Mouse (Mus musculus) CD4-positive helper T cell, adult 2 months (primary cell): ENCODE results near the gene Brinp1.

Experiments
- DNase-seq: peaks from one replicate; pipeline ENCODE4 v3.0.0-alpha.2; 2012; ENCODE audit warnings: low read depth, missing footprints, low spot score

Gene Brinp1

DNA sequence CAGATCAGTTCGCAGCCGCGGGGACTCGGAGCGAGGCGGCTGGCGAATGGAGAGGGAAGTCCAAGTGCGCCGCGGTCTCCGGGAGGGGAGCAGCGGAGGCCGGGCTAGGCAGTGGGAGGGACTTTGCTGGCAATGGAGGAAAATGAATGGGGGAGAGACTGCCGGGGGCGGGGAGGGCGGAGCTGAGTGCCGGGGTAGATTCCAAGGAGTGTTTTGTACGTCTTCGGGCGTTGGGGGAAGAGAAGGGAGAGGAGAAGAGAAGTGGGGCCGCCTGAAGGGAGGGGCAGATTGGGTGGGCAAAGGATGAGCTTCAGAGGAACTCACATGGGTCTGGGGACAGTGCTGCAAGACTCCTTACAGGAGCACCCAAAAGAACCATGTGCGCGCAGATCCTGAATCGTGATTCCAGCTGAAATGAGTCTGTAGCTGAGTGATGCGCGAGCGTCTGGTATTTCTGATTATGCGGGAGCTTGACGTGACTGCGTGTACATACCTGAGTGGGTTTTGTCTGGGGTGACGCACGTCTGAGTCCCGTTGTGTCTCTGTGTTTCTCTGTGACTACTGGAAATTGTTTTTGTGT, at the start of gene Brinp1:
TSS of gene Brinp1 (minus strand) at position 76 of the 580 bp plus-strand sequence.
- DNase-seq = no peak

DNA sequence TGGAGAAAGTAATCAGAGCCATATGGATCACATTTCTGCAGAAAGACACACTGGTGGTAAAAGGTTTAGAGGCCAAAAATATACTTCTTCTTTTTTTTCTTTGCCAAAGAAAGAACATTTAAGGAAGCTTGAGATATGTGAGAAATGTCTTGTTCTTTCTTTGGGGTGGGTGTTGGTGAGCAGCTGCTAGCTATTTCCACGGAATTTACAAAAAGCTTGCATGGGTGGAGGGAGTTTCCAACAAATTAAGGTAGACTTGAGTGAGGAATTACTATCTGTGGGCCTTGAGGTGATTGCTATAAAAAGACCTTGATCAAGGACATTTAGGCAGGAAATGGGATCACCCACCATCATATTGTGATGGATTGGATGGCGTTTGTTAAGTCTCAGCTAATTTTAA, 3.1 kb upstream of the Brinp1 start:
- DNase-seq = no peak

DNA sequence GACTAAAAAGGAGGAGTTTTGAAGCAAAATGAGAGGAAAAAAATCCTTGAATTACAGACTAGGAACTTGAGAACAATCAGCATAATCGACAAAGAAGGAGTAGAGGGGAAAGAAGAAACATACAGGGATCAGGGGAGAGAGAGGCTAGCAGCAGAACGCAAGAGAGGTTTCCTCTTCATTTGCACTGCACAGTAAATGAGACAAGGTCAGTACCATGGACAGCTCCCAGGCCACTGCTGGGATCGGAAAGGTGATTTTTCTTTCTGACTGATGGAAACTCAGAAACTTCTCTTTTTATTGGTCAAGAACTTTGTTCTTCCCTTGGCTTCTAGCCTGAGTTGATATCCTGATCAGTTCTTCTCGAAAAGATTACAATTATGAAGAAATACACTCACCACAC, 1.4 kb upstream of the Brinp1 start:
- DNase-seq = no peak

DNA sequence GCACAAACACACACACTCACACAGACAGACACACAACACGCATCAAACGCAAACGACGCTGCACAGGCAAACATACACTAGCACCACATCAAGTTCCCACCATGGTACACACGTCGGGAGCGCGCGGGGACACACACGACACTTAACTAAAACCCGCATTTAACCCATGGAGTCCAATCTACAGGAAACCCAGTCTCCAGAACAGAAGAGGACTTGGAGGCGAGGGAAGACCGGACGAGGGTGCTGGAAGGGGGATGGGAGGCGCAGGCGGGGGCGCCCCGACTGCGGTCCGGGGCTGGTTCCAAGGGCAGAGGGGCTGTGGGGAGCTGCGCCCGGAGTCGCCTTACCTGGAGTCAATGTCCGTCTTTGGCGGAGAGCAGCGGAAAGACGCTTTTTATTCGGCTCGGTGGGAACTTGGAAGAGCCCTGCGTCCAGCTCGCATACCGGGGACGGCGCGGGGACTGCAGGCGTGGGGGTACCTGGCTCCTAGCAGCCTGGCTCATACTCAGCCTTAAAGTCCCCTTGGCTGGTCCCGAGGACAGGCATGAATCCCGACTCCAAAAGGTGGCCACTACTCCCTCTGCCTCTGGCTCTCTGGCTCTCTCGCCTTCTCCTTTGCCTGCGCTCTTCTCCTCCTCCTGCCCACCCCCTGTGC, 403 bp downstream of the Brinp1 start:
- DNase-seq = no peak

DNA sequence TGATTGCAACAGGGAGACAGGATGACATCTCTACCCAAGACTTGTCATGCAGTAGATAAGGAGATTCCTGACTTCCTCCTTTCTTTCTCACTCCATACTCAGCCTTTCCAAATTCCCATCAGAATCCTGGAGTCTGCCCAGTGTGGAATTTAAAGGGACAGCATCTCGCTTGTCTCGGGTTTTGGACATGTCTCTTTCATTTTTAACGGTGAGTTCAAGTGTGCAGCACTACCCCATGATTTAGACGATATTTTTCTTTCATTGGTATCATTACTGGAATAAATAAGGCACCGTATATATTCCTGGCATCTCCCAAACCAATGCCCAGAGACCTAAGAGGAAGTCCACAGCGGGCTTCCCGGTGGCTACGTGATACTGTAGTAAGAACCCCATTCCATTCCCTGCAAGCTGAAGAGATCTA, 1.1 kb downstream of the Brinp1 start:
- DNase-seq = no peak

DNA sequence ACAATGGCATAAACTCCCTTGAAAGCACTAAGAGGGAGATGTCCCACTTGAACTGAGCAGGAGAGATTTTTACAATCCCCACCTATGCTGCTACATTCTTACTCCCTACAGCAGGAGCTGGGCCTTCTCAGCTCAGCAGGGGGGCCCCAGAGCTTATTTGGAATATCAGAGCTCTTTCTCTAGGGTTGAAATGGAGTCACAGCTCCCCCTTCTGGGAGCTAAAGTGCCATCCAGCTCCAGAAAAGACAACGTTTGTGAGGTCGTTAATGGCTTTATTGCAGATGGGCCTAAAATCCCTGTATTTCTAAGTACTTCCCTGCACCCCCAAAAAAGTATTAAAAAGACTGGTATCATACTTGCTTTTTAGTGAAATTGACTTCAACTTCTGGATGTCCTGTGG, 3.6 kb downstream of the Brinp1 start:
- no peak for DNase-seq

DNA sequence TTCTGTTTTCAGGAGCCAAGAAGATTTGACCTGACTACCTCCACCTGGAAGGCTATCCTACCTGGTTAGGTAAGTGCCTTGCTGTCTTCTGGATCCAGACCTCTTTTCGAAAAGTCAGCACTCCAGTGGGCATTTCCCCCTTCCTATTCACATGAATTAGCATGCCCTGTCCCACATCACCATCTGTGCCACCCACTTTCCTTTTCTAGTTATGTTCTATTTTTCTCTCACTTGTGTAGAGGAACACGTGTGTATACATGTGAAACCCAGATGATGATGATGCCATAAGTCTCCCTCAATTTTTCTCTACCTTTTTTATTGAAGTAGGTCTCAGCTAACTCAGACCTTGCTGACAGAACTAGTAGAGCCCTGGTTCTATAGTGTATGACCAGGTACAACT, 11.3 kb downstream of the Brinp1 start:
- DNase-seq = no peak

DNA sequence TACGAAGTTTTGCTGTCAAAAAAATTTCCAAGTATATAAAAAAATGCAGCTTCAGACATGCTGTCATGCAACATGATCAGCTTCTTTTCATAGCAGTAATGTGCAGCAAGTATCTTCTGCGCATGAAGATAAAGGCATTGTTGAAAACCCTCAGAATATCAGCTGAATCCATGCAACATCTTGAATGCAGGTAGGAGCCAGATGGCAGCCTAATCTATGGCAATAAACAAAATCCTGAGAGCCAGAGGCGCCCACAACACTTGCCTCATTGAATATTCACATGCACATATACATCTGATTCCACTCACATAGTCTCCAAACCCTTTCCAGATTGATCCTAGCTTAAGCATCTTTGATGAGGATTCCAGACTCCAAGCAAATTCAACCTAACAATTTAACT, 24.2 kb downstream of the Brinp1 start:
- no peak for DNase-seq

DNA sequence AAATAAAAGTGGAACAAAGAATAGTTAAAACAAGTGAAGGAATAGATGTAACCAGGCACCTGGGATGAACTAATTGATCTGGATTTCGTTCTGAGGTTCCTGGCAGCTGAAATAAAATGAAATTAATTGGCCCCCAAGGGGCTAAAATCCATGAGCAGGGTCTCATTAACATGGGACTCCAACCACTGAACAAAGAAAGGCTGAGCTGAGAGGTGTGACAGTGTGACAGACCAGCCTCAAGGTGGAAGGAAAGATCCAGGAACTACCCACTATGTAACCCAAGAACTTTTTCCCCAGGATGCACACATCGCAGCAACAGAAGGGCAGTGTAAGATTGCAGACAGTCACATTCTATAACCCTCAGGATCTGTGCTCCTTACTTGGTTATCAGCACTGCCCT, 28.1 kb downstream of the Brinp1 start:
- no peak for DNase-seq

DNA sequence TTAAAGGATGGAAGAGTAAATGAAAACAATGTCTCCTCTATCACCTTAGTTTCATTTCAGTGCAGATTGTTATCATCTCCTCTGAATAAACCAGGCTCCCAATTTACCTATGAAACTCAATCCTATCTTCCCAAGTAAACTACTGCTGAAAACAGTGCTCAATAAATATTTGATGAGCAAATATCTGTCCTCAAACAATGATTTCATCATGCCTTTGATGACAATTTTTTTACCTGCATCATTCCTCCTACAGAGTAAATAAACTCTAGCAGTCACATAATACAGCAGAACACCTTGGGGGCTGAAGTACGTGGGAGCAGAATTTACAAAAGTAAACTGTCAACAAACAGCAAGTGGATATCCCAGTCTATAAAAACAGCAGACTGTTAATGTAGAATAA, 31.3 kb downstream of the Brinp1 start:
- no peak for DNase-seq

DNA sequence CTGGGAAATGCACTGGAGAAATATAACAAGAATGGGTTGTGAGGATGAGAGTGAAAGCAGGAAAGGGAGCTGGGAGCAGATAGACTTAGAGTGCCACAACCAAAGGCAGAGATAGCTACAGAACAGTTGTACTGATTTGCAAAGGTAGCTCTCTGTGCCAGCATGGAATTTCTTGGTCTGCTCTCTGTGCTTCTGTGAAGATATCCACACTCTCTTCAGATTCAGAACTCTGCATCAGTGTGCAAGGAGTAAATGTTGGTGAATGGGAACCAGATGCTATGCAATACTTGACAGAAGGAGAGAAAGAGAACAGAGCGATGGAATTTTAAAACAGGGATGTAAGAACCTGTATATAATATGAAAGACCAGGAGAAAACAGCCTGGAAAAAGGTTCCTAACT, 31.7 kb downstream of the Brinp1 start:
- no peak for DNase-seq

DNA sequence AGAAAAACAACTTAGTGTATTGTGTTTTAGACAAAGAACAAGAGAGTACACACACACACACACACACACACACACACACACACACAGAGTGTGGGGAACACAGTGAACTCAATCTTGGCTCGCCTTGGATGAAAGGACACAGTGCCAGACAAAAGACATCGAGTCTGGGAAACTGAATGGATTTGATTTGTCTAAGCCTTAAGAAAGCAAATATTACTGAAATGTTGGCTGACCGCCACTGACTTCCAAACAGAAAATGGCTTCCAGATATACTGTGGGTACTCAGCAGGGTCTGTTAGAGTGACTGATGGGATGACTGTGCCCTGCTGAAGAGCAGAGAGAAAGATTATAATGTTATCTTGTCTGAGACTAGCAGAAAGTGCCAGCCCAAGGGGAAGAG, 34.1 kb downstream of the Brinp1 start:
- DNase-seq = no peak

DNA sequence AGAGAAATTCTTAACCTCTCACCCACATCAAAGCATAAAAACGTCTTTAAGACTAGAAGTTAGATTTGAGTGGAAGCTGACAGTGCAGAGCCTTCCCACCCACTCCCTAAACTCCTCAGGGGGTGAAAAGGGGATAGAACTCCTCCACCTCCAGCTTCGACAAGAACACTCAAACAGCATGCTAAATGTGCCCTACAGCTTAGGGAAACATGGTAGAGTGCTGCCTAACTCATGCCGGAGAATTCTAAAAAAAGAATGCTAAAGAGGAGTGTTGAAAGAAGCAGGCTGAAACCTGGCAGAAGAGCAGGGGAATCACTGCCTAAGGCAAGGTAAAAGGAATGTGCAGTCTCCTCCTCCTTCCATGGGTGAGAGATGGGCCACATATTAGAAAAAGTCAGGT, 43.3 kb downstream of the Brinp1 start:
- no peak for DNase-seq

DNA sequence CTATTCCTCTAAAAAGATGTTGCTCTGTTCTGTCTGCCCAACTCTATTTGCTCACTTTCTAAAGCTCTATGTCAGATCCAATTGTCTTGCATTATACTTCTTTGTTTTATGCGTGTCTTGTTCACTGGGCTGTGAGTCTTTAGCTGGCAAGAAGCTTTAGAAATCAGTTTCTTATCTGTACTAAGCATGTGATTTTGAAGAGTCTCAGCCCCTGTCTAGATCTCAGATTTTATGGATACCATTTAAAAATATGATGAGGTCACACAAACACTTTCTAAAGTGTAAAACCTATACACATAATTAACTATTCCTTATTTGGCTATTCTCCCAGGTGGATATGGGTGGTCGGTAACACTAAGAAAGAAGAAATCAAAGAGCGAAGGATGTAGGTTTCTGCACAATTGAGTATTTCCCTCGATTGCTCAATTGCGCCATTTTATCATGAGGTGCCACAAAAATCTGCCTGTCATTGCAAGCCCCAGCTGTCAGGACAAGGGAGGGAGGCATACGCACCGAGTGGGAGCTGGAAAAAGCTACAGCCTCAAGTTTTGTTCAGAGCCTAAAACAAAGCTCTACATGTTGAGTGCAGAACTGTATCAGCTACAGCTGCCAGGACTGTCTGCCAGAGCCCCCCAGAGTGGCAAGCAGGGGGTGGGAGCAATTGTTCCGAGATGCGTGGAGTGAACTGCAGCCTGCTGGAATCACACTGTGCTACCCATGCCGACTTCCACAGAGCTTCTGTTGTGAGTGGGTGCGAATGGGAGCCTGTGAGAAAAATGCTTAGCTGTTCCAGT, 47.6 kb downstream of the Brinp1 start:
- DNase-seq = no peak

DNA sequence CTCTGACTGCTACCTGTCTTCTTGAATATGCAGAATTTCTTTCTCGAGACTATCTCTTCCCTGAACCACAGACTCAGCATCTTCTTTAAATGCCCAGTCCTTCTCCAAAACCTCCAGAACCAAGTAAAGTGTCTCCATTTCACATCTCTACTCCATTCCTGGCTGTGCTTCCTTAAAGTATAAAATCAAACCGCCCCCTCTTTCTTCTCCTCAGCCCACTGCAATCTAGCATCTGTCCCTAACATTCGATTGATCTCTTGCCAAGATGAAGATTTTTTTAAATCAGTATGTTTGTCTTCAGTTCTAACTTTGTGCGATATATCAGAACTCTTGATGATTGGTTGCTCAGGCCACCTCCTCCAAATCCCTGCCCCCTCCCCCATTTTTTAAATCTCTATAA, 63.7 kb downstream of the Brinp1 start:
- DNase-seq = no peak

DNA sequence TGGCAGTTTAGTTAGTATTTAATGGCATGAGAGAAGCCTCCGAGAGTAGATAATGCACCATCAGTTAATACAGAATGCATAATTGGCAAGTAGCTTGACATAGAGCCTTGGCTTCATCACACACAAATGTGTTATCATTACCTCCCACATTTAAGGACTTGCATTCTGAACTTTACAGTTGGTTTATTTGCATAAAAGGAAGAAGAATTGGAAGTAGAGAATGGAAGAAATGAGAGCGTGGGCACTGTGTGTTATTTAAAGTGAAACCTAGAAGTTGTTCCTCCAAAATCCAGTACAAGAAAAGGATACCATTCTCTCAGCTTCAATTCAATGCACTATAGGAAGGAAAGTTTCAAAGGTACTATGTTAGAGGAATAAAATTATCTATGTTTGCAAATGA, 67.9 kb downstream of the Brinp1 start:
- DNase-seq = no peak

DNA sequence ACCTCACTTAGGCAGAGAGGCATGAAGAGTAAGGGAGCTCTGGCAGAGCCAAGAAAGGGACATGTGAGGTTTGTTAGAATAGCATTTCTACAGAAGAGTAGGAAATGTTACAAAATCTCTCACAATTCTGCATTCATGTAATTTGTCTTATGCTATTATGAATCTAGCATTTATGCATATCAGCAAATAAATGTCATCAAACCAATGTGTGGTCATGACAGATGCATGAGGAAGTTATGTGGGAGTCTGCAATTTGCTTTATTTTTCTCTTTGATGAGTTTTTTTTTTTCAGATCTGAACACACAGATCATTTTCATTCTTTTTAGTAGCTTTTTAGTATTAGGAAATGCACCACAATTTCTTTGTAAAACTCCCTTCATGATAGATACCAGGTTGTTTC, 82.2 kb downstream of the Brinp1 start:
- DNase-seq = no peak

DNA sequence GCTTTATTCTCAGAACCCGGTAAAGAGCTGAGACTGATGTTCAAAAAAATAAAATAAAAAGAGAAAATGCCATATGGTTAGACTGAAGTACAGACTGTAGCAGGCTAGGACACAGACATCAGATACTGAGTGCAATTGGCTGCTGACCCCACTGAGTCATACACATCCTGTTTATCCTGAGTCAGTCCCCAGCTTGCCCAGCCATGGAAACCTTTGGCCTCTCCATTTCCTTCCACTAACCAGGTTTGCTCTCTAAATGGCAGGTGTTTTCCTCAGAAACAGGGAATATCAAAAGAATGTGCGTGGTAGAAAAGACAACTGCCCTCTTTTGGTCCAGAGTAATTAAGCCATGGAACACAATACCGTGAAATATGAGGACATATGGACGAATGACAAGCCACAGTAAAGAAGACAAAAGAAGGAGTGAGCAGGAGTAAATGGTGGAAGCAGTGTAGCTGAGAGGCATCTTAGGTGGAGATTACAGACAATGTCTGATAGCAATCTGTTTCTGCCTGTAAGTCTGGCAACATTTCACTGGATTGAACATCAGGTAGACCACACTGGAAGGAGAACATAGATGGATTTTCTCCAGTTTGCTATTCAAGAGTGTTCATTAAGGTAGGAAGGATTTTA, 88.9 kb downstream of the Brinp1 start:
- no peak for DNase-seq

DNA sequence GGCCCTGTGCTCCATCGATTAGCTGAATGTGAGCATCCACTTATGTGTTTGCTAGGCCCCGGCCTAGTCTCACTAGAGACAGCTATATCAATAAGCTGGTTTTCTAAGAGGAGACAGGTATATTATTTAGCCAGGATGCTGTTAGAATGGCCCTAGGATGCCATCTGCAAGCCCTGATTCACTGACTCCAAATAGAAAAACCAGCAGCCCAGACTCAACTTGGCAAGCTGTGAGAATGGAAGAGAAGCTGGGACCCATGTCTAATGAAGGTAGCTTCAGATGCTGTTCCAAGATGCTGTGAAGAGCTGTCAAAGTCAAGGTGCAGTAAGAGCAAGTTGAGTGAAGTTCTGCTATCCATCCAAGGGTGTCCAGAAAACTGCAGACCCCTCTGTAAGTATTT, 89.5 kb downstream of the Brinp1 start:
- DNase-seq = no peak

DNA sequence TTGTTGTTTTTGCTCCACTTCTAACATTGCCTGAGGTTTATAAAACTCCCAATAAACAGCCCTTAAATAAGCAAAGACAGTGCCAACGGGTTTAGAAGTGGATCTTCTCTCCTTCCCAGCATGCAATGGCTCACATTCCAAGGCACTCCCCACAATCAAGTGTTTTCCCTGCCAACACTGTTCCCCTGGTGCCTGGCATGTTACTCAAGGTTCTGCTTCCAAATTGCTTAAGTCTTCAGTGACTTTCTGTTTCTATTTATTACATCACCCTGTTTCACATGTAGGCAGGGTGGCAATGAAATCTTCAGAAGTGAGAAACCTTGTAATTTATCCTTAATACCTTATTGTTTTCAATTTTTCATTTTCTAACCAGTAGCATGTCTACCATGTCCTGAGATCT, 97.3 kb downstream of the Brinp1 start:
- DNase-seq = no peak

DNA sequence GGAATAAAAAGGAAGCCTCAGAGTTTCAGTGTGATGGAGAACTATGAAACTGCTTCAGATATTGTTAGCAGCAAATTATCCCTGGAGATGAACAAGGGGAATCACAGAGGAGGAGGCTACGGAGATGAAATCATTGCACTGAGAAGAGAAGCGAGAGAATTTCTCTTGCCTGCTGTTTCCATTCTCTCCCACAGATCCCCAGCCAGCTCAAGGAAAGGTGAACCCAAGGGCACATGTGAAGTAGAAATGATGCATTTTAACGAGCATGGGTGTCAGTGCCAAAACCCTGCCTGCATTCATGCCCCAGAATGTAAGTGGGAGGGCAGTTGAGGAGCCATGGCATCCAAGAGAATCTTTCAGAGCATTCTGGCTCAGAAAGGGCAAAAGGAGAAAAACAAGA, 104.5 kb downstream of the Brinp1 start:
- no peak for DNase-seq

DNA sequence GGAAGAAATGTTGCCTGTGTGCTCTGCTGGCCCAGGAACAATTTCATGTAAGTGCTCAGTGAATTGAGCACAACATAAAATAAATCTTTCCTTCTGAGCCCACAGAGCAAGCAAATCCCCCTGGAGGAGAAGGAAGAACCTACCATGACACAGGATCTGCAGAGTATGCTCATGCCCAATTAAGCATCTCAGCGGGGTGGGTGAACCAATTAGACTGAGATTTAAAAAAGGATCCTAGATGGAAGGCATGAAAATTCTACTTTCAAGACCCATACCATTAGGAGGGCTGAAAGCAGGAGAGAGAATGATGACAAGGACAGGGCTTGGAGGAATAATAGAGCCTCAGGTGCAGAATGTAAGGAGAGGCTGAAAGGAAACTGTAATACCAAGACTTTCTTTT, 107.2 kb downstream of the Brinp1 start:
- DNase-seq = no peak

DNA sequence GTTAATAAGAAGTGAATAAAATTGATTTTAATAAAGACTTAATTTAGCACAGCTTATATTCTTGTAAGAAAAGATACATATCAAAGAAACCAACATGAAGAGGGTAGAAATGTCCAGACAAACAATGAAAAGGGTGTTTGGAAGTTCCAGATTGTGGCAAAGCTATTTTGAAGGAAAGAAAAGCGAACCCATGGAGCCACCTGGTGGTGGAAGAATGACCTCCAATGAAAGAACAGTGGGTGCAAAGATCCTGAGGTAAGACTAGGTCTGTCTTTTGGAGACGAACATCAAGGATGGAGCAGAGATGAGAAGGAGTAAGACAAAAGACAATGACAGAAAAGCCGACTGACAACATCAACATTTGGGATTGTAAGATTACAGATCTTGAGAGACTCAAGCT, 108.2 kb downstream of the Brinp1 start:
- DNase-seq = no peak
